In genomic region chr7:82330860-82331259, GRCm38 (mm10) we compare ENCODE assay signal across 22 mouse cellular contexts. TPM values are rescaled to one million over a fixed set of nuclear protein-coding genes. Genes with fewer than 3 reads are reported as not detected.
A peak's percentile ranks its signal among the peaks of the same experiment; 100 is the strongest.
DNase-seq lines count a peak whose midpoint lies in the region; ATAC-seq and TF ChIP-seq lines count a peak whose summit lies in the region.
"Had no signal": no experiment of that assay in that cellular context is flagged by ENCODE, and none has a peak within 500 bp of the region (broad histone marks: within the 10 kb centered on the region; RNA-seq: fewer than 3 reads in every experiment).

No protein-coding gene starts in this region.

- no peaks in the 10 kb centered on the region for H3K4me1 ChIP-seq in kidney, adult 2 months (ENCODE audit: control insufficient read depth, insufficient read depth, low read length)
- H3K4me1 ChIP-seq in midbrain, embryonic 16.5 days (ENCODE audit: control insufficient read depth, insufficient read depth, low read length) = peaks cover 3% of the 10 kb centered on the region

- peak; percentile 21 for DNase-seq in testis, postnatal 10 days (ENCODE audit: low spot score)
- DNase-seq in testis, postnatal 14 days (ENCODE audit: low spot score) = no peak
- DNase-seq in NIH3T3 (ENCODE audit: low read depth) = peak; percentile 29
- DNase-seq in kidney, adult 2 months = no peak
- no peak for DNase-seq in ovary, postnatal 14 days (ENCODE audit: low spot score)
- DNase-seq: adrenal gland, adult 2 months; adrenal gland, postnatal 25 days; cerebellum, adult 2 months; cerebellum, postnatal 14 days; forebrain, postnatal 0 days; gastrocnemius, postnatal 36 days; heart, adult 2 months; heart, postnatal 4 days had no signal

- H3K9me3 ChIP-seq in midbrain, embryonic 16.5 days (replicated peaks; ENCODE audit: control insufficient read depth, low read length, poor library complexity, severe bottlenecking) = no peaks in the 10 kb centered on the region
- H3K9me3 ChIP-seq: embryonic facial prominence, embryonic 13.5 days; forebrain, embryonic 12.5 days; hindbrain, embryonic 12.5 days had no signal

- H3K36me3 ChIP-seq in kidney, adult 2 months (ENCODE audit: control insufficient read depth, insufficient read depth, low read length) = no peaks in the 10 kb centered on the region
- no peaks in the 10 kb centered on the region for H3K36me3 ChIP-seq in midbrain, embryonic 16.5 days (ENCODE audit: control insufficient read depth, insufficient read depth, low read length)
- H3K36me3 ChIP-seq: embryonic facial prominence, embryonic 13.5 days; forebrain, embryonic 12.5 days; heart, embryonic 13.5 days; hindbrain, embryonic 12.5 days had no signal

- H3K9ac ChIP-seq in midbrain, embryonic 16.5 days (ENCODE audit: low read depth, low read length) = no peak overlapping the region
- H3K9ac ChIP-seq: embryonic facial prominence, embryonic 13.5 days; forebrain, embryonic 12.5 days; forebrain, postnatal 0 days; heart, embryonic 13.5 days; hindbrain, embryonic 12.5 days had no signal

- no peak overlapping the region for H3K27ac ChIP-seq in kidney, adult 2 months (ENCODE audit: insufficient read depth, low read depth, low read length)
- no peak overlapping the region for H3K27ac ChIP-seq in midbrain, embryonic 16.5 days (ENCODE audit: low read length)
- H3K27ac ChIP-seq: embryonic facial prominence, embryonic 13.5 days; forebrain, embryonic 12.5 days; heart, adult 2 months; heart, embryonic 13.5 days; hindbrain, embryonic 12.5 days had no signal

- no peak overlapping the region for H3K4me3 ChIP-seq in kidney, adult 2 months (ENCODE audit: insufficient read depth, low read depth, low read length)
- no peak overlapping the region for H3K4me3 ChIP-seq in midbrain, embryonic 16.5 days (ENCODE audit: low read depth, low read length)
- H3K4me3 ChIP-seq: embryonic facial prominence, embryonic 13.5 days; forebrain, embryonic 12.5 days; heart, adult 2 months; heart, embryonic 13.5 days; hindbrain, embryonic 12.5 days had no signal

- ATAC-seq in megakaryocyte, adult 5-6 weeks (ENCODE audit: poor library complexity, severe bottlenecking) = peak; percentile 47; the same call in 1 of the 2 replicates
- no peak for ATAC-seq in midbrain, embryonic 16.5 days
- ATAC-seq: forebrain, postnatal 0 days; hindbrain, embryonic 16.5 days; inflammation-experienced regulatory T-cells, adult 6 months; intestine, postnatal 0 days had no signal

- 54% methylated on average over 6 of the region's 6 CpGs for WGBS in kidney, adult 2 months
- 86% methylated on average over 6 of the region's 6 CpGs for WGBS in midbrain, embryonic 16.5 days

- TF ChIP-seq CTCF in kidney, adult 2 months (conservative IDR thresholded peaks at IDR 0.05; ENCODE audit: insufficient read depth, insufficient read length, low read depth, low read length) = no peak

- no peak overlapping the region for H3K4me2 ChIP-seq in midbrain, embryonic 16.5 days (ENCODE audit: low read length)
- H3K4me2 ChIP-seq: embryonic facial prominence, embryonic 13.5 days; forebrain, embryonic 12.5 days; heart, embryonic 13.5 days; hindbrain, embryonic 12.5 days had no signal

- TF ChIP-seq POLR2A in kidney, adult 2 months (IDR thresholded peaks at IDR 0.05; ENCODE audit: low read depth, low read length) = no peak

- H3K27me3 ChIP-seq in kidney, adult 2 months (replicated peaks; ENCODE audit: control insufficient read depth, insufficient read depth, low read length) = no peaks in the 10 kb centered on the region
- H3K27me3 ChIP-seq in midbrain, embryonic 16.5 days (ENCODE audit: control insufficient read depth, insufficient read depth, low read depth, low read length) = peaks cover 21% of the 10 kb centered on the region

RNA-seq across cellular contexts. Expression of gene Adamtsl3, which starts 4.6 kb away (rescaled TPM):
- total RNA-seq in megakaryocyte, adult 5-6 weeks (2015) = 0.11 and 0.18 TPM in 2 replicates
- 0.15 and 0.16 TPM in 2 replicates for total RNA-seq in megakaryocyte, adult 5-6 weeks (2017)
- polyA plus RNA-seq in kidney, adult 2 months (2012; rRNA removed) = 0.41 and 0.45 TPM in 2 replicates
- 0.64 and 0.66 TPM in 2 replicates for polyA plus RNA-seq in midbrain, embryonic 16.5 days (2015; fragmentation: Nextera tagmentation; extraction: Ambion mirVana)

Comparison
In these comparisons a context has a peak if more than half of its experiments do, and no peak if none do; other contexts are left out.
1. DNase-seq: peak in testis, postnatal 10 days (single experiment) and NIH3T3 (single experiment); none in testis, postnatal 14 days (single experiment), kidney, adult 2 months (single experiment) and ovary, postnatal 14 days (single experiment).